Mouse (Mus musculus): Measurements from ENCODE around the gene Clec4e.
"Not testable (repeated sequence)": the region's sequence is repeated elsewhere in the genome, so short reads cannot be mapped to it uniquely, and the experiment has no call there.

The Clec4e gene

GRCm38 (mm10) chr6:123289753-123290152, at the start of gene Clec4e:
Clec4e (minus strand) TSS chr6:123289870.
- no peak for DNase-seq (ENCODE audit: low spot score)

GRCm38 (mm10) chr6:123332503-123332902, 42.8 kb upstream of the Clec4e start:
- no peak for DNase-seq (ENCODE audit: low spot score)

GRCm38 (mm10) chr6:123308033-123308432, 18.4 kb upstream of the Clec4e start, which contains the start of gene Vmn2r19:
Vmn2r19 (plus strand) TSS chr6:123308333.
- no peak for DNase-seq (ENCODE audit: low spot score)

GRCm38 (mm10) chr6:123306315-123306714, 16.6 kb upstream of the Clec4e start:
- not testable (repeated sequence) for DNase-seq (ENCODE audit: low spot score)

- no peak for DNase-seq (ENCODE audit: low spot score)
Observed at GRCm38 (mm10) chr6:123296687-123297086, 7.0 kb upstream of the Clec4e start.

GRCm38 (mm10) chr6:123293509-123293908, 3.8 kb upstream of the Clec4e start:
- DNase-seq (ENCODE audit: low spot score), result not testable (repeated sequence)

- DNase-seq (ENCODE audit: low spot score), result no peak
Observed at GRCm38 (mm10) chr6:123292751-123293400, 3.2 kb upstream of the Clec4e start.

- DNase-seq (ENCODE audit: low spot score), result no peak
Observed at GRCm38 (mm10) chr6:123288931-123289330, 739 bp downstream of the Clec4e start.

- DNase-seq (ENCODE audit: low spot score), result no peak
Observed at GRCm38 (mm10) chr6:123286311-123286710, 3.4 kb downstream of the Clec4e start.

- no peak for DNase-seq (ENCODE audit: low spot score)
Observed at GRCm38 (mm10) chr6:123279443-123279842, 10.2 kb downstream of the Clec4e start.

GRCm38 (mm10) chr6:123266945-123267344, 22.7 kb downstream of the Clec4e start:
- no peak for DNase-seq (ENCODE audit: low spot score)

- no peak for DNase-seq (ENCODE audit: low spot score)
Observed at GRCm38 (mm10) chr6:123265809-123266208, 23.9 kb downstream of the Clec4e start.

- no peak for DNase-seq (ENCODE audit: low spot score)
Observed at GRCm38 (mm10) chr6:123264194-123264593, 25.5 kb downstream of the Clec4e start.

GRCm38 (mm10) chr6:123261555-123262161, 28.0 kb downstream of the Clec4e start, which contains the start of gene Clec4d:
Clec4d (plus strand) TSS chr6:123262111.
- no peak for DNase-seq (ENCODE audit: low spot score)

GRCm38 (mm10) chr6:123260868-123261267, 28.8 kb downstream of the Clec4e start:
- no peak for DNase-seq (ENCODE audit: low spot score)

- DNase-seq (ENCODE audit: low spot score), result no peak
Observed at GRCm38 (mm10) chr6:123259889-123260603, 29.6 kb downstream of the Clec4e start.

GRCm38 (mm10) chr6:123258946-123259345, 30.7 kb downstream of the Clec4e start:
- DNase-seq (ENCODE audit: low spot score), result no peak

GRCm38 (mm10) chr6:123252735-123253134, 36.9 kb downstream of the Clec4e start:
- no peak for DNase-seq (ENCODE audit: low spot score)

- DNase-seq (ENCODE audit: low spot score), result not testable (repeated sequence)
Observed at GRCm38 (mm10) chr6:123248862-123249261, 40.8 kb downstream of the Clec4e start.

- DNase-seq (ENCODE audit: low spot score), result no peak
Observed at GRCm38 (mm10) chr6:123244201-123244600, 45.5 kb downstream of the Clec4e start.

- no peak for DNase-seq (ENCODE audit: low spot score)
Observed at GRCm38 (mm10) chr6:123237582-123237981, 52.1 kb downstream of the Clec4e start.

All from MN1 (cell line).